Mouse (Mus musculus): ENCODE data around the gene Tmed5. TPM values are rescaled to one million over a fixed set of nuclear protein-coding genes. Genes with fewer than 3 reads are reported as not detected.
"Not testable (repeated sequence)": the region's sequence is repeated elsewhere in the genome, so short reads cannot be mapped to it uniquely, and the experiment has no call there.

The Tmed5 gene
- polyA plus RNA-seq, 2 experiments = 24.9 to 35.1 TPM

DNA sequence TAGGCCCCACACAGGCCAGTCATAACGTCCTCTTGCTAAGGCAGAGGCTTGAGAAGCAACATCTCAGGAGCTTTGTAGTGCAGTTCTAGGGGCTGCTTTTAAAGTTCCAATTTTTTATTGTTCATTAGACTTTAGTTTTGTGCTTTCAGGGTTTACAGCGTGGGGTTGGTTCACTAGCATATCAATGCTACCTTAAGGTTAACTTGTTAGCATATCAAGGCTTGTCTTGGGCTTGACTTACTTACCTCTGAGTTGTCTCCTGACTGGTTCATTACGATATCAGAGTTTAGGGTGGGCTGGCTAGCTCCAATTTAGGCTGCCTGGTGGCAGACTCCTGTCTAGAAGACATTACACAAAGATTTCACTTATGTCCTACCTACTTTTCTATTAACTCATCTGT lies 34.7 kb downstream of the Tmed5 start:
- Histone ChIP-seq H3K9ac (ENCODE audit: low read depth, low read length, severe bottlenecking) (no peak overlapping the region), H3K4me2 (replicated peaks; ENCODE audit: low read depth, low read length, severe bottlenecking) (no peak overlapping the region), H3K9me3 (ENCODE audit: control insufficient read depth, low read length) (no peaks in the 10 kb centered on the region), H3K27ac (replicated peaks; ENCODE audit: low read depth, low read length) (no peak overlapping the region), H3K4me1 (ENCODE audit: control insufficient read depth, insufficient read depth, low read length) (no peaks in the 10 kb centered on the region), H3K4me3 (replicated peaks; ENCODE audit: low read length) (no peak overlapping the region), H3K27me3 (ENCODE audit: control insufficient read depth, insufficient read depth, low read length) (no peaks in the 10 kb centered on the region), H3K36me3 (ENCODE audit: control insufficient read depth, insufficient read depth, low read length) (peaks cover 57% of the 10 kb centered on the region)
- ATAC-seq (ENCODE audit: low FRiP score, low read depth) (no peak), DNase-seq (ENCODE audit: low spot score) (no peak)
- 87% methylated on average over 3 of the region's 3 CpGs for WGBS
- TF ChIP-seq POLR2A (IDR thresholded peaks at IDR 0.05; ENCODE audit: borderline replicate concordance, extremely low read depth, insufficient read depth, insufficient read length) = no peak

DNA sequence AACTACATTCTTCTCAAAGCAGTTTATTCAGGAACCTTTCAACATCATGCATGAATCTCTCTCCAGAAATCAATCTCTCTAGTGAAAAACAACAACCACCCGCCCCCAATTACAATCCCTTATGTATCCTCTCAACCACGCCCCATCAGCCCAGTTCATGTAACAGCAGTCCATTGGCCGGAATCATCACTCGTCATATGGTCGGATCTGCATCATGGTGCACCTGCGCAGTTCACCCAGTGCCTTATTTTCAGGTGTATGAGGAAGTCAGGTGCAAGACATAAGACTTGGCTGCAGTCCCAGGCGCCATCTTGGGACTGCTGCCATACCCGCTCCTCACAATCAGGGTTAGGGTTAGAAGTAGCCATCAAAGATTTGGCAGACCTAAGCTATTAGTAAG lies 39.7 kb downstream of the Tmed5 start:
- H3K9ac ChIP-seq (ENCODE audit: low read depth, low read length, severe bottlenecking); ATAC-seq (ENCODE audit: low FRiP score, low read depth); H3K4me3 ChIP-seq (replicated peaks; ENCODE audit: low read length); H3K9me3 ChIP-seq (ENCODE audit: control insufficient read depth, low read length); H3K4me2 ChIP-seq (replicated peaks; ENCODE audit: low read depth, low read length, severe bottlenecking); DNase-seq (ENCODE audit: low spot score); H3K27ac ChIP-seq (replicated peaks; ENCODE audit: low read depth, low read length); H3K27me3 ChIP-seq (ENCODE audit: control insufficient read depth, insufficient read depth, low read length); H3K4me1 ChIP-seq (ENCODE audit: control insufficient read depth, insufficient read depth, low read length): not testable (repeated sequence)
- 93% methylated on average over 8 of the region's 8 CpGs for WGBS
- H3K36me3 ChIP-seq (ENCODE audit: control insufficient read depth, insufficient read depth, low read length) = peaks cover 59% of the 10 kb centered on the region

DNA sequence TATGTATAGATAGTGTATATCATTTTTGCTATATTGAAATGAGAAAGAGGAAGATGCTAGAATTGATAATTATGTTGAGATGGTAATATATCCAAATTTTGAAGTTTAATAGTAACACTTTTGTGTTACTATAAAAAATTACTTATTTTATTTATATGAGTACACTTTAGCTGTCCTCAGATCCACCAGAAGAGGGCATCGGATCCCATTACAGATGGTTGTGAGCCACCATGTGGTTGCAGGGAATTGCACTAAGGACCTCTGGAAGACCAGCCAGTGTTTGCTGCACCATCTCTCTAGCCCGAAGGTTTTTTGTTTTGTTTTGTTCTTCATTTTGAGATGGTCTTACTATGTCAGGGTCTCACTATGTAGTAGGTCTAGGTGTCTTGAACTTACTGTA lies 47.0 kb downstream of the Tmed5 start:
- H3K4me2 ChIP-seq (replicated peaks; ENCODE audit: low read depth, low read length, severe bottlenecking) = no peak overlapping the region
- WGBS = 93% methylated on average over 2 of the region's 2 CpGs

DNA sequence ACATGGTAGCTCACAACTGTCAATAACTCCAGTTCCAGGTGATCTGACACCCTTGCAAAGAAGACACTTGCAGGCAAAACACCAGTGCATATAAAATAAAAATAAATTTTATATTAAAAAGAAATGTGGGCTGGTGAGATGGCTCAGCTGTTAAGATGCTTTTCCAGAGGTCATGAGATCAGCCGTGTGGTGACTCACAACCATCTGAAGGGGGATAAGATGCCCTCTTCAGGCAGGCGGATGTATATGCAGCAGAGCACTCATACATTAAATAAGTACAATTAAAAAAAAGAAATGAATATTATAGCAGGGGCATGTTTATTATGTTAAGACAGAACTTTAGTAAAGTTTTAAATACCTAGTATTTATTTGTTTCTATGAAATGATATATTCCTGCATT lies 50.0 kb downstream of the Tmed5 start:
- 42% methylated on average over 2 of the region's 2 CpGs for WGBS
- no peak overlapping the region for H3K9ac ChIP-seq (ENCODE audit: low read depth, low read length, severe bottlenecking)
- no peak for TF ChIP-seq POLR2A (IDR thresholded peaks at IDR 0.05; ENCODE audit: borderline replicate concordance, extremely low read depth, insufficient read depth, insufficient read length)
- DNase-seq (ENCODE audit: low spot score) = no peak
- H3K27me3 ChIP-seq (ENCODE audit: control insufficient read depth, insufficient read depth, low read length) = no peaks in the 10 kb centered on the region
- ATAC-seq (ENCODE audit: low FRiP score, low read depth) = no peak
- H3K4me2 ChIP-seq (replicated peaks; ENCODE audit: low read depth, low read length, severe bottlenecking) = no peak overlapping the region
- no peak overlapping the region for H3K4me3 ChIP-seq (replicated peaks; ENCODE audit: low read length)
- H3K27ac ChIP-seq (replicated peaks; ENCODE audit: low read depth, low read length) = no peak overlapping the region
- no peaks in the 10 kb centered on the region for H3K4me1 ChIP-seq (ENCODE audit: control insufficient read depth, insufficient read depth, low read length)
- peaks cover 65% of the 10 kb centered on the region for H3K36me3 ChIP-seq (ENCODE audit: control insufficient read depth, insufficient read depth, low read length)
- no peaks in the 10 kb centered on the region for H3K9me3 ChIP-seq (ENCODE audit: control insufficient read depth, low read length)

More for the DNA sequence above, 47.0 kb downstream of the Tmed5 start:
- Histone ChIP-seq H3K9me3 (ENCODE audit: control insufficient read depth, low read length) (no peaks in the 10 kb centered on the region), H3K36me3 (ENCODE audit: control insufficient read depth, insufficient read depth, low read length) (peaks cover 71% of the 10 kb centered on the region), H3K9ac (ENCODE audit: low read depth, low read length, severe bottlenecking) (no peak overlapping the region), H3K4me3 (replicated peaks; ENCODE audit: low read length) (no peak overlapping the region), H3K4me1 (ENCODE audit: control insufficient read depth, insufficient read depth, low read length) (no peaks in the 10 kb centered on the region), H3K27me3 (ENCODE audit: control insufficient read depth, insufficient read depth, low read length) (no peaks in the 10 kb centered on the region), H3K27ac (replicated peaks; ENCODE audit: low read depth, low read length) (no peak overlapping the region)
- ATAC-seq (ENCODE audit: low FRiP score, low read depth) (no peak), DNase-seq (ENCODE audit: low spot score) (no peak)
- no peak for TF ChIP-seq POLR2A (IDR thresholded peaks at IDR 0.05; ENCODE audit: borderline replicate concordance, extremely low read depth, insufficient read depth, insufficient read length)

DNA sequence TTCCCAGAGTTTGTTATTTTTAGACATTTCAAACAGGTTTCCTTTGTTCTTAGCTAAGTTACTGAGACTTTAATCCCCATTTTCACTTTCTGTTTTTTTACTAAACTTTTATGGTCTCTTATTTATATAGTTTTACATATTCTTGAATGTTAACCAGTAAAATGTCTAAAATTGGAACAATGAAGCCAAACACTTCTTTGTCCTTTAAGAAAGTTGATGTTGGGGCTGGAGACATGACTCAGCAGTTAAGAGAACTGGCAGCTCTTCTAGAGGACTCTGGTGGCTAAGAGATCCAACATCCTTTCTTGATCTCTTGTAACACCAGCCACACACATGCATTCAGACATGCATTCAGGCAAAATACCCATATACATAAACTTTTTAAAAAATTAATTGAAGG lies 52.8 kb downstream of the Tmed5 start:
- no peak overlapping the region for H3K9ac ChIP-seq (ENCODE audit: low read depth, low read length, severe bottlenecking)
- no peak overlapping the region for H3K4me2 ChIP-seq (replicated peaks; ENCODE audit: low read depth, low read length, severe bottlenecking)
- TF ChIP-seq POLR2A (IDR thresholded peaks at IDR 0.05; ENCODE audit: borderline replicate concordance, extremely low read depth, insufficient read depth, insufficient read length) = no peak
- DNase-seq (ENCODE audit: low spot score) (no peak), ATAC-seq (ENCODE audit: low FRiP score, low read depth) (no peak)
- no peak overlapping the region for H3K4me3 ChIP-seq (replicated peaks; ENCODE audit: low read length)
- peaks cover 53% of the 10 kb centered on the region for H3K36me3 ChIP-seq (ENCODE audit: control insufficient read depth, insufficient read depth, low read length)
- H3K9me3 ChIP-seq (ENCODE audit: control insufficient read depth, low read length) = no peaks in the 10 kb centered on the region
- no peak overlapping the region for H3K27ac ChIP-seq (replicated peaks; ENCODE audit: low read depth, low read length)
- no peaks in the 10 kb centered on the region for H3K4me1 ChIP-seq (ENCODE audit: control insufficient read depth, insufficient read depth, low read length)
- H3K27me3 ChIP-seq (ENCODE audit: control insufficient read depth, insufficient read depth, low read length) = no peaks in the 10 kb centered on the region

DNA sequence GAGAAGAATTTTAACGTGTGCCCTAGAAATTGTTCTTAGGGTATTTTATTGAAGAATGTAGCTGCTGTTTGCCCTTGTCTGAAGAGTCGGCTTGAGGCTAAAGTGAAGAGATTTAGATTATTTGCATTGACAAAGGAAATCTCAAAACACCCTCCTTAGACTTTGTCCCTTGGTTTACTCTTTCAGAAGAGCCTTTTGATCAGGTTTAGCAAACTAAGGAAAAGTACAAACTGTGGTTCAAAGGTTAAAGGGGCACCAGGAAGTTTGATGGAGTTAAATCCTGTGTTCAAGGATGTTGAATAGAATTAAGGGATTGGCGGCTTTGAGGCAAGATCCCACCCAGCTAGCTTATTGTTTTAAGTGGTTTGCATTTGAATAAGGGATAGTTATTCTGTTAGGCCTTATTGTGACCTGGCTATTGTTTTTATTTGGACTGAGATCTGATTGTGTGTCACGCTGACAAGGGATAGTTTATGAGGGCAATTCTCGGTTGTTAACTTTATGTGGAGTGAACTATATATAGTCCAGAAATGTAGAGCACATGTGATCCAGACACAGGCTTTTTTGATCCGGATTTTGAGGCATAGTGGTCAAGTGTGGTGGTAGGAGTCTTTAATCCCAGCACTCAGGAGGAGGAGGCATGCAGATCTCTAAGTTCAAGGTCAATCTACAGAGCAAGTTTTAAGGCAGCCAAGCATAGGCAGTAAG lies 55.4 kb downstream of the Tmed5 start:
- Histone ChIP-seq H3K27me3 (ENCODE audit: control insufficient read depth, insufficient read depth, low read length) (no peaks in the 10 kb centered on the region), H3K36me3 (ENCODE audit: control insufficient read depth, insufficient read depth, low read length) (peaks cover 53% of the 10 kb centered on the region), H3K27ac (replicated peaks; ENCODE audit: low read depth, low read length) (no peak overlapping the region), H3K4me2 (replicated peaks; ENCODE audit: low read depth, low read length, severe bottlenecking) (no peak overlapping the region), H3K4me3 (replicated peaks; ENCODE audit: low read length) (no peak overlapping the region), H3K9me3 (ENCODE audit: control insufficient read depth, low read length) (no peaks in the 10 kb centered on the region), H3K9ac (ENCODE audit: low read depth, low read length, severe bottlenecking) (no peak overlapping the region), H3K4me1 (ENCODE audit: control insufficient read depth, insufficient read depth, low read length) (no peaks in the 10 kb centered on the region)
- DNase-seq (ENCODE audit: low spot score) = no peak
- 71% methylated on average over 6 of the region's 6 CpGs for WGBS
- ATAC-seq (ENCODE audit: low FRiP score, low read depth) = no peak
- no peak for TF ChIP-seq POLR2A (IDR thresholded peaks at IDR 0.05; ENCODE audit: borderline replicate concordance, extremely low read depth, insufficient read depth, insufficient read length)

Measured in limb, embryonic 14.5 days (tissue).